Mouse (Mus musculus): Measurements from ENCODE around the gene Cav1. TPM values are rescaled to one million over a fixed set of nuclear protein-coding genes. Genes with fewer than 3 reads are reported as not detected.

Gene Cav1
- total RNA-seq, 2 experiments from 2014 or later, result not detected

- no peak for ATAC-seq (ENCODE audit: poor library complexity, severe bottlenecking)
These were observed 10.4 kb downstream of the Cav1 start for GRCm38 (mm10) chr6:17316294-17317166.

- ATAC-seq (ENCODE audit: poor library complexity, severe bottlenecking), result no peak
These were observed 11.0 kb downstream of the Cav1 start for GRCm38 (mm10) chr6:17317167-17317524.

- no peak for ATAC-seq (ENCODE audit: poor library complexity, severe bottlenecking)
These were observed 11.8 kb downstream of the Cav1 start for GRCm38 (mm10) chr6:17317944-17318343.

GRCm38 (mm10) chr6:17321976-17322375 lies 15.8 kb downstream of the Cav1 start:
- no peak for ATAC-seq (ENCODE audit: poor library complexity, severe bottlenecking)

GRCm38 (mm10) chr6:17327216-17327615 lies 21.1 kb downstream of the Cav1 start:
- ATAC-seq (ENCODE audit: poor library complexity, severe bottlenecking), result no peak

- no peak for ATAC-seq (ENCODE audit: poor library complexity, severe bottlenecking)
These were observed 23.7 kb downstream of the Cav1 start for GRCm38 (mm10) chr6:17329801-17330200.

- no peak for ATAC-seq (ENCODE audit: poor library complexity, severe bottlenecking)
These were observed 31.6 kb downstream of the Cav1 start for GRCm38 (mm10) chr6:17337724-17338123.

- no peak for ATAC-seq (ENCODE audit: poor library complexity, severe bottlenecking)
These were observed 34.3 kb downstream of the Cav1 start for GRCm38 (mm10) chr6:17340406-17340805.

GRCm38 (mm10) chr6:17348011-17348410 lies 41.9 kb downstream of the Cav1 start:
- no peak for ATAC-seq (ENCODE audit: poor library complexity, severe bottlenecking)

GRCm38 (mm10) chr6:17350803-17351202 lies 44.7 kb downstream of the Cav1 start:
- no peak for ATAC-seq (ENCODE audit: poor library complexity, severe bottlenecking)

GRCm38 (mm10) chr6:17358896-17359690 lies 53.0 kb downstream of the Cav1 start:
- peak; percentile 82 for ATAC-seq (ENCODE audit: poor library complexity, severe bottlenecking)

GRCm38 (mm10) chr6:17362771-17363170 lies 56.6 kb downstream of the Cav1 start:
- ATAC-seq (ENCODE audit: poor library complexity, severe bottlenecking), result peak; percentile 61

- peak; percentile 41; the same call in 1 of the 2 replicates for ATAC-seq (ENCODE audit: poor library complexity, severe bottlenecking)
These were observed 57.5 kb downstream of the Cav1 start for GRCm38 (mm10) chr6:17363446-17364179.

GRCm38 (mm10) chr6:17374326-17374725 lies 68.2 kb downstream of the Cav1 start:
- ATAC-seq (ENCODE audit: poor library complexity, severe bottlenecking), result no peak

- ATAC-seq (ENCODE audit: poor library complexity, severe bottlenecking), result no peak
These were observed 71.2 kb downstream of the Cav1 start for GRCm38 (mm10) chr6:17377371-17377770.

- peak; percentile 45; the same call in 1 of the 2 replicates for ATAC-seq (ENCODE audit: poor library complexity, severe bottlenecking)
These were observed 74.0 kb downstream of the Cav1 start for GRCm38 (mm10) chr6:17380102-17380501.

- ATAC-seq (ENCODE audit: poor library complexity, severe bottlenecking), result no peak
These were observed 75.6 kb downstream of the Cav1 start for GRCm38 (mm10) chr6:17381690-17382089.

- peak; percentile 76 for ATAC-seq (ENCODE audit: poor library complexity, severe bottlenecking)
These were observed 79.4 kb downstream of the Cav1 start for GRCm38 (mm10) chr6:17385531-17385930.

- no peak for ATAC-seq (ENCODE audit: poor library complexity, severe bottlenecking)
These were observed 82.0 kb downstream of the Cav1 start for GRCm38 (mm10) chr6:17387991-17388710.

Measured in megakaryocyte, adult 5-6 weeks (primary cell).